ENCODE assay signal across 27 mouse cellular contexts in genomic region chr3:152321765-152322547, GRCm38 (mm10). TPM values are rescaled to one million over a fixed set of nuclear protein-coding genes. Genes with fewer than 3 reads are reported as not detected.
A peak's percentile ranks its signal among the peaks of the same experiment; 100 is the strongest.
DNase-seq lines count a peak whose midpoint lies in the region; ATAC-seq and TF ChIP-seq lines count a peak whose summit lies in the region.
"Had no signal": no experiment of that assay in that cellular context is flagged by ENCODE, and none has a peak within 500 bp of the region (broad histone marks: within the 10 kb centered on the region; RNA-seq: fewer than 3 reads in every experiment).

No protein-coding gene starts in this region.

- H3K9ac ChIP-seq in heart, embryonic 16.5 days (ENCODE audit: low read length) = no peak overlapping the region
- no peak overlapping the region for H3K9ac ChIP-seq in intestine, embryonic 15.5 days
- H3K9ac ChIP-seq: forebrain, embryonic 12.5 days; hindbrain, embryonic 14.5 days; midbrain, embryonic 12.5 days; neural tube, embryonic 12.5 days had no signal

- peaks cover 12% of the 10 kb centered on the region for H3K36me3 ChIP-seq in heart, embryonic 16.5 days (ENCODE audit: control insufficient read depth, insufficient read depth)
- H3K36me3 ChIP-seq in intestine, embryonic 15.5 days = no peaks in the 10 kb centered on the region
- H3K36me3 ChIP-seq in small intestine, adult 2 months (ENCODE audit: control insufficient read depth, insufficient read depth, low read length) = no peaks in the 10 kb centered on the region
- peaks cover 36% of the 10 kb centered on the region for H3K36me3 ChIP-seq in forebrain, embryonic 10.5 days (replicated peaks)

- H3K4me2 ChIP-seq in heart, embryonic 16.5 days (ENCODE audit: low read depth, low read length) = no peak overlapping the region
- H3K4me2 ChIP-seq in intestine, embryonic 15.5 days (replicated peaks) = no peak overlapping the region
- H3K4me2 ChIP-seq: forebrain, embryonic 12.5 days; hindbrain, embryonic 14.5 days; midbrain, embryonic 12.5 days; neural tube, embryonic 12.5 days had no signal

- 90% methylated on average over 8 of the region's 8 CpGs for whole genome bisulfite sequencing in heart, embryonic 16.5 days
- 73% methylated on average over 8 of the region's 8 CpGs for WGBS in intestine, embryonic 15.5 days
- WGBS in small intestine, adult 2 months = 53% methylated on average over 8 of the region's 8 CpGs
- WGBS in forebrain, embryonic 10.5 days = 95% methylated on average over 8 of the region's 8 CpGs

- intact Hi-C loops in heart, postnatal 14 days (cut with DNase I) = no loop called here
- intact Hi-C loops in left cerebral cortex, postnatal 14 days (cut with DNase I) = no loop called here

- H3K4me1 ChIP-seq in heart, embryonic 16.5 days (ENCODE audit: control insufficient read depth, insufficient read depth, low read length) = no peaks in the 10 kb centered on the region; the same call in 1 of the 2 replicates
- no peaks in the 10 kb centered on the region for H3K4me1 ChIP-seq in intestine, embryonic 15.5 days (replicated peaks)
- H3K4me1 ChIP-seq in small intestine, adult 2 months (ENCODE audit: control insufficient read depth, insufficient read depth, insufficient read length, low read length) = peaks cover 9% of the 10 kb centered on the region
- no peaks in the 10 kb centered on the region for H3K4me1 ChIP-seq in forebrain, embryonic 10.5 days
- H3K4me1 ChIP-seq: forebrain, embryonic 12.5 days; midbrain, embryonic 12.5 days; neural tube, embryonic 12.5 days had no signal

- TF ChIP-seq CTCF in small intestine, adult 2 months (IDR thresholded peaks at IDR 0.05; ENCODE audit: extremely low read depth, insufficient read length, insufficient replicate concordance, low read depth, low read length) = no peak

- TF ChIP-seq POLR2A in small intestine, adult 2 months (IDR thresholded peaks at IDR 0.05; ENCODE audit: low read depth, low read length) = no peak

- DNase-seq in heart, postnatal 14 days = no peak
- peak; percentile 59 for DNase-seq in R1 (ENCODE audit: low read depth, low spot score)
- DNase-seq in adrenal gland, postnatal 14 days = no peak
- DNase-seq in left cerebral cortex, postnatal 14 days (ENCODE audit: low spot score in 2 of 2) = no peak
- no peak for DNase-seq in forebrain, embryonic 10.5 days (ENCODE audit: extremely low spot score, low spot score)
- DNase-seq: adrenal gland, adult 8-10 months; cerebellum, adult 8-10 months; cerebellum, postnatal 36 days; kidney, adult 9 months; kidney, postnatal 14 days; retina, postnatal 1 day; right cerebral cortex, postnatal 25 days; thymus, adult 2 months; thymus, postnatal 4 days had no signal

- ATAC-seq in heart, embryonic 16.5 days (replicated peaks; ENCODE audit: extremely low read depth, insufficient read depth, low FRiP score) = no peak
- ATAC-seq in intestine, embryonic 15.5 days = peak; percentile 80
- ATAC-seq: activated CD4-positive, CD25-positive, alpha-beta regulatory T cell, adult 4 months; inflammation-experienced regulatory T-cells, adult 6 months; Patski had no signal

- no peaks in the 10 kb centered on the region for H3K9me3 ChIP-seq in heart, embryonic 16.5 days (replicated peaks; ENCODE audit: control insufficient read depth, low read length)
- H3K9me3 ChIP-seq in intestine, embryonic 15.5 days = no peaks in the 10 kb centered on the region
- H3K9me3 ChIP-seq in forebrain, embryonic 10.5 days = no peaks in the 10 kb centered on the region
- H3K9me3 ChIP-seq: forebrain, embryonic 12.5 days; G1E; midbrain, embryonic 12.5 days; neural tube, embryonic 12.5 days had no signal

- H3K27me3 ChIP-seq in heart, embryonic 16.5 days (ENCODE audit: control insufficient read depth, insufficient read depth, low read length) = no peaks in the 10 kb centered on the region
- no peaks in the 10 kb centered on the region for H3K27me3 ChIP-seq in intestine, embryonic 15.5 days (replicated peaks)
- no peaks in the 10 kb centered on the region for H3K27me3 ChIP-seq in small intestine, adult 2 months (ENCODE audit: control insufficient read depth, insufficient read depth, low read length)
- H3K27me3 ChIP-seq in forebrain, embryonic 10.5 days (ENCODE audit: poor library complexity, severe bottlenecking) = no peaks in the 10 kb centered on the region
- H3K27me3 ChIP-seq: forebrain, embryonic 12.5 days; midbrain, embryonic 12.5 days; neural tube, embryonic 12.5 days; Patski had no signal

- H3K4me3 ChIP-seq in heart, embryonic 16.5 days (ENCODE audit: low read length) = no peak overlapping the region
- H3K4me3 ChIP-seq in intestine, embryonic 15.5 days (replicated peaks) = no peak overlapping the region
- H3K4me3 ChIP-seq in small intestine, adult 2 months (ENCODE audit: low read depth, low read length) = no peak overlapping the region
- H3K4me3 ChIP-seq in forebrain, embryonic 10.5 days = no peak overlapping the region
- H3K4me3 ChIP-seq: forebrain, embryonic 12.5 days; midbrain, embryonic 12.5 days; neural tube, embryonic 12.5 days had no signal

- H3K27ac ChIP-seq in heart, embryonic 16.5 days (ENCODE audit: low read length) = peak overlapping the region; percentile 35; the same call in 1 of the 2 replicates
- peak overlapping the region; percentile 7; the same call in 1 of the 2 replicates for H3K27ac ChIP-seq in intestine, embryonic 15.5 days
- H3K27ac ChIP-seq in small intestine, adult 2 months (ENCODE audit: insufficient read depth, low read depth, low read length) = peak overlapping the region; percentile 74
- no peak overlapping the region for H3K27ac ChIP-seq in forebrain, embryonic 10.5 days
- H3K27ac ChIP-seq: forebrain, embryonic 12.5 days; hindbrain, embryonic 14.5 days; midbrain, embryonic 12.5 days; neural tube, embryonic 12.5 days had no signal

RNA-seq across cellular contexts. Expression of gene Miga1, which starts 18.3 kb away (rescaled TPM):
- polyA plus RNA-seq in heart, embryonic 16.5 days (2015; fragmentation: Nextera tagmentation; extraction: Ambion mirVana) = 11.7 and 12.9 TPM in 2 replicates
- 10 to 100 TPM; 10.8 to 12.4 TPM for total RNA-seq in heart, postnatal 14 days (2021)
- 15.3 and 17.4 TPM in 2 replicates for polyA plus RNA-seq in intestine, embryonic 15.5 days (2015; fragmentation: Nextera tagmentation; extraction: Ambion mirVana)
- polyA plus RNA-seq in small intestine, adult 2 months (2012; rRNA removed) = 2.9 and 6.7 TPM in 2 replicates
- 9.3 and 11.5 TPM in 2 replicates for total RNA-seq in adrenal gland, postnatal 14 days (2021)
- 10 to 100 TPM; 82.3 to 83.2 TPM for total RNA-seq in left cerebral cortex, postnatal 14 days (2021)
- 19.3 and 22.1 TPM in 2 replicates for polyA plus RNA-seq in forebrain, embryonic 10.5 days (2016; fragmentation: Nextera tagmentation; extraction: Ambion mirVana)

RNA-seq across cellular contexts. Expression of gene Usp33, which starts 24.3 kb away (rescaled TPM):
- 28.0 and 29.3 TPM in 2 replicates for polyA plus RNA-seq in heart, embryonic 16.5 days (2015; fragmentation: Nextera tagmentation; extraction: Ambion mirVana)
- 10 to 100 TPM; 29.1 to 30.9 TPM for total RNA-seq in heart, postnatal 14 days (2021)
- 45.3 and 51.1 TPM in 2 replicates for polyA plus RNA-seq in intestine, embryonic 15.5 days (2015; fragmentation: Nextera tagmentation; extraction: Ambion mirVana)
- polyA plus RNA-seq in small intestine, adult 2 months (2012; rRNA removed) = 6.5 and 12.4 TPM in 2 replicates
- 73.5 and 83.9 TPM in 2 replicates for total RNA-seq in adrenal gland, postnatal 14 days (2021)
- total RNA-seq in left cerebral cortex, postnatal 14 days (2021) = 100 to 1,000 TPM; 123 to 127 TPM
- polyA plus RNA-seq in forebrain, embryonic 10.5 days (2016; fragmentation: Nextera tagmentation; extraction: Ambion mirVana) = 47.4 and 47.8 TPM in 2 replicates

RNA-seq across cellular contexts. Expression of gene Nexn, which starts 55.8 kb away (rescaled TPM):
- 224 and 231 TPM in 2 replicates for polyA plus RNA-seq in heart, embryonic 16.5 days (2015; fragmentation: Nextera tagmentation; extraction: Ambion mirVana)
- total RNA-seq in heart, postnatal 14 days (2021) = 100 to 1,000 TPM; 297 to 301 TPM
- polyA plus RNA-seq in intestine, embryonic 15.5 days (2015; fragmentation: Nextera tagmentation; extraction: Ambion mirVana) = 23.3 and 31.2 TPM in 2 replicates
- polyA plus RNA-seq in small intestine, adult 2 months (2012; rRNA removed) = 0.05 TPM in 1 of 2 replicates, not detected in the other
- total RNA-seq in adrenal gland, postnatal 14 days (2021) = 7.6 and 7.9 TPM in 2 replicates
- 1 to 10 TPM; 1.6 to 1.8 TPM for total RNA-seq in left cerebral cortex, postnatal 14 days (2021)
- polyA plus RNA-seq in forebrain, embryonic 10.5 days (2016; fragmentation: Nextera tagmentation; extraction: Ambion mirVana) = 2.8 and 3.8 TPM in 2 replicates
- total RNA-seq: megakaryocyte progenitor cell, adult 5-6 weeks had no signal
- polyA plus RNA-seq: G1E; liver, adult 2 months had no signal
